Mouse (Mus musculus): ENCODE data around the gene Gm5935.
"Not testable (repeated sequence)": the region's sequence is repeated elsewhere in the genome, so short reads cannot be mapped to it uniquely, and the experiment has no call there.

The Gm5935 gene

GRCm38 (mm10) chrX:24775064-24775463, at the start of gene Gm5935:
Gm5935 (minus strand) TSS chrX:24775164.
- DNase-seq (ENCODE audit: low spot score), result not testable (repeated sequence)

All from embryo, embryonic 10.5 days (tissue).